Mouse (Mus musculus): Measurements from ENCODE around the gene AB124611.

- TF ChIP-seq CTCF (IDR thresholded peaks at IDR 0.05) (peak; percentile 48), EP300 (IDR thresholded peaks at IDR 0.05) (no peak)
Measured at GRCm38 (mm10) chr9:21477707-21478106, 48.3 kb upstream of the AB124611 start.
